Mouse (Mus musculus) myocyte (in vitro differentiated cells): ENCODE results near the gene Olfr642. TPM values are rescaled to one million over a fixed set of nuclear protein-coding genes. Genes with fewer than 3 reads are reported as not detected.

Experiments
- H3K27me3 ChIP-seq: one replicate; pipeline ENCODE4 v1.6.1; 2011; ENCODE audit not compliant: control insufficient read depth, insufficient read depth, insufficient read length
- H3K36me3 ChIP-seq: one replicate; pipeline ENCODE4 v1.6.1; 2011; ENCODE audit not compliant: control insufficient read depth, insufficient read depth
- H3K4me2 ChIP-seq: one replicate; pipeline ENCODE4 v1.6.1; 2011; ENCODE audit warnings: low read depth, control low read depth
- H3K4me3 ChIP-seq: one replicate; pipeline ENCODE4 v1.5.1; 2011; ENCODE audit warnings: mild to moderate bottlenecking, control low read depth, moderate library complexity
- H3K79me2 ChIP-seq: one replicate; pipeline ENCODE4 v1.6.1; 2011; ENCODE audit not compliant: control insufficient read depth, insufficient read depth
- H3ac ChIP-seq: one replicate; pipeline ENCODE4 v1.6.1; 2011; ENCODE audit not compliant: control insufficient read depth, insufficient read length
- CEBPB ChIP-seq: IDR thresholded peaks from 2 replicates; pipeline ENCODE4 v1.6.1; 2011; ENCODE audit warnings: mild to moderate bottlenecking, moderate library complexity; ENCODE audit not compliant: poor library complexity, insufficient read depth, severe bottlenecking
- E2F4 ChIP-seq: IDR thresholded peaks from one replicate; pipeline ENCODE4 v1.6.1; 2011; ENCODE audit warnings: mild to moderate bottlenecking, control low read depth, moderate library complexity; ENCODE audit not compliant: insufficient read depth
- MAX ChIP-seq: IDR thresholded peaks from one replicate; pipeline ENCODE4 v1.6.1; 2011; ENCODE audit warnings: low read depth, mild to moderate bottlenecking, control low read depth
- MYOD1 ChIP-seq, 3 experiments: IDR thresholded peaks; one replicate each; pipeline ENCODE4 v1.6.1; 2011; ENCODE audit warnings: control low read depth in 2 of 3, low read depth in 2 of 3, mild to moderate bottlenecking in 2 of 3, moderate library complexity in 1 of 3; ENCODE audit not compliant: insufficient read length in 2 of 3, control insufficient read depth in 1 of 3
- MYOG ChIP-seq, 3 experiments: IDR thresholded peaks; one replicate each; pipeline ENCODE4 v1.6.1; 2011; ENCODE audit warnings: control low read depth in 2 of 3, low read depth in 2 of 3, mild to moderate bottlenecking in 2 of 3; ENCODE audit not compliant: insufficient read length in 2 of 3, control insufficient read depth in 1 of 3, insufficient read depth in 1 of 3
- POLR2A ChIP-seq: IDR thresholded peaks from one replicate; pipeline ENCODE4 v1.6.1; 2011; ENCODE audit warnings: low read depth, mild to moderate bottlenecking, control low read depth, moderate library complexity; ENCODE audit not compliant: insufficient read length
- POLR2AphosphoS2 ChIP-seq: IDR thresholded peaks from one replicate; pipeline ENCODE4 v1.6.1; 2011; ENCODE audit warnings: low read depth, control low read depth; ENCODE audit not compliant: insufficient read length
- REST ChIP-seq: IDR thresholded peaks from one replicate; pipeline ENCODE4 v1.6.1; 2011; ENCODE audit warnings: mild to moderate bottlenecking, control low read depth, moderate library complexity; ENCODE audit not compliant: insufficient read depth, insufficient read length
- SRF ChIP-seq: IDR thresholded peaks from one replicate; pipeline ENCODE4 v1.6.1; 2011; ENCODE audit warnings: low read depth; ENCODE audit not compliant: control insufficient read depth, insufficient read length
- TCF12 ChIP-seq: IDR thresholded peaks from one replicate; pipeline ENCODE4 v1.6.1; 2011; ENCODE audit warnings: mild to moderate bottlenecking, control low read depth; ENCODE audit not compliant: poor library complexity, insufficient read depth, severe bottlenecking
- TCF3 ChIP-seq: IDR thresholded peaks from one replicate; pipeline ENCODE4 v1.6.1; 2011; ENCODE audit warnings: low read depth, control low read depth; ENCODE audit not compliant: insufficient read length
- USF1 ChIP-seq: IDR thresholded peaks from one replicate; pipeline ENCODE4 v1.6.1; 2011; ENCODE audit warnings: low read depth, mild to moderate bottlenecking, control low read depth, moderate library complexity
- polyA plus RNA-seq: library from polyadenylated mRNA; unstranded; fragments of >200 nt; fragmentation: generic; extraction: Trizol; gene quantifications from one replicate; pipeline ENCODE4 v1.2.1, GENCODE M21; 2012; ENCODE audit warnings: missing spikeins

The Olfr642 gene
- polyA plus RNA-seq, 1 experiment = not detected

GRCm38 (mm10) chr7:104018953-104019352 lies 33.5 kb downstream of the Olfr642 start:
- TF ChIP-seq TCF12 = no peak
- TF ChIP-seq SRF = no peak
- TF ChIP-seq TCF3 = no peak
- no peak for TF ChIP-seq USF1
- no peak for TF ChIP-seq MYOD1 (IDR thresholded peaks at IDR 0.05; ENCODE audit: control insufficient read depth in 1 of 3, insufficient read length in 2 of 3, low read depth in 2 of 3)
- TF ChIP-seq POLR2A = no peak
- TF ChIP-seq MAX = no peak
- TF ChIP-seq POLR2AphosphoS2 = no peak
- no peak for TF ChIP-seq E2F4
- no peak for TF ChIP-seq MYOG (IDR thresholded peaks at IDR 0.05; ENCODE audit: control insufficient read depth in 1 of 3, insufficient read depth in 1 of 3, insufficient read length in 2 of 3, low read depth in 2 of 3)
- TF ChIP-seq REST = no peak
- TF ChIP-seq CEBPB = no peak
- Histone ChIP-seq H3K36me3 (no peaks in the 10 kb centered on the region), H3K4me3 (no peak overlapping the region)

GRCm38 (mm10) chr7:104017203-104017602 lies 35.3 kb downstream of the Olfr642 start, which contains the start of gene Olfr639:
Gene Olfr639 (minus strand): TSS chr7:104017303.
- Histone ChIP-seq H3K4me2 (no peak within 1 kb of the TSS), H3ac (no peak within 1 kb of the TSS), H3K36me3 (no peaks in the 10 kb centered on the region), H3K27me3 (no peaks in the 10 kb centered on the region), H3K79me2 (no peaks in the 10 kb centered on the region), H3K4me3 (no peak within 1 kb of the TSS)
- no peak for TF ChIP-seq POLR2A
- no peak for TF ChIP-seq POLR2AphosphoS2
- TF ChIP-seq MAX = no peak
- no peak for TF ChIP-seq SRF
- no peak for TF ChIP-seq TCF3
- no peak for TF ChIP-seq E2F4
- TF ChIP-seq USF1 = no peak
- no peak for TF ChIP-seq REST
- no peak for TF ChIP-seq TCF12
- no peak for TF ChIP-seq MYOD1 (IDR thresholded peaks at IDR 0.05; ENCODE audit: control insufficient read depth in 1 of 3, insufficient read length in 2 of 3, low read depth in 2 of 3)
- no peak for TF ChIP-seq CEBPB
- no peak for TF ChIP-seq MYOG (IDR thresholded peaks at IDR 0.05; ENCODE audit: control insufficient read depth in 1 of 3, insufficient read depth in 1 of 3, insufficient read length in 2 of 3, low read depth in 2 of 3)

More at GRCm38 (mm10) chr7:104018953-104019352, 33.5 kb downstream of the Olfr642 start:
- Histone ChIP-seq H3K4me2 (no peak overlapping the region), H3ac (no peak overlapping the region), H3K27me3 (no peaks in the 10 kb centered on the region), H3K79me2 (no peaks in the 10 kb centered on the region)

GRCm38 (mm10) chr7:103999124-103999523 lies 53.3 kb downstream of the Olfr642 start:
- H3K27me3 ChIP-seq = no peaks in the 10 kb centered on the region
- no peaks in the 10 kb centered on the region for H3K36me3 ChIP-seq
- H3K79me2 ChIP-seq = no peaks in the 10 kb centered on the region
- H3K4me3 ChIP-seq = no peak overlapping the region
- H3ac ChIP-seq = no peak overlapping the region
- no peak overlapping the region for H3K4me2 ChIP-seq
- TF ChIP-seq TCF12 = no peak
- no peak for TF ChIP-seq E2F4
- TF ChIP-seq SRF = no peak
- no peak for TF ChIP-seq MAX
- no peak for TF ChIP-seq USF1
- no peak for TF ChIP-seq MYOD1 (IDR thresholded peaks at IDR 0.05; ENCODE audit: control insufficient read depth in 1 of 3, insufficient read length in 2 of 3, low read depth in 2 of 3)
- no peak for TF ChIP-seq POLR2A
- no peak for TF ChIP-seq CEBPB
- no peak for TF ChIP-seq TCF3
- no peak for TF ChIP-seq REST
- no peak for TF ChIP-seq POLR2AphosphoS2
- no peak for TF ChIP-seq MYOG (IDR thresholded peaks at IDR 0.05; ENCODE audit: control insufficient read depth in 1 of 3, insufficient read depth in 1 of 3, insufficient read length in 2 of 3, low read depth in 2 of 3)

GRCm38 (mm10) chr7:103998446-103998845 lies 54.0 kb downstream of the Olfr642 start, which contains the start of gene Olfr638:
Gene Olfr638 (plus strand): TSS chr7:103998746.
- Histone ChIP-seq H3K4me3 (no peak within 1 kb of the TSS), H3K4me2 (no peak within 1 kb of the TSS), H3K27me3 (no peaks in the 10 kb centered on the region), H3K36me3 (no peaks in the 10 kb centered on the region), H3K79me2 (no peaks in the 10 kb centered on the region), H3ac (no peak within 1 kb of the TSS)
- TF ChIP-seq CEBPB (no peak), E2F4 (no peak)

Other genes starting within 250 kb of the Olfr642 start
- gene Hbb-bt, start 238.7 kb downstream of the Olfr642 start, polyA plus RNA-seq = not detected
- not detected for gene Hbb-bs, start 224.6 kb downstream of the Olfr642 start, polyA plus RNA-seq
- not detected for gene Hbb-bh2, start 212.1 kb downstream of the Olfr642 start, polyA plus RNA-seq
- not detected for gene Hbb-bh1, start 209.5 kb downstream of the Olfr642 start, polyA plus RNA-seq
- not detected for gene Hbb-y, start 199.4 kb downstream of the Olfr642 start, polyA plus RNA-seq
- gene Olfr66, start 166.4 kb downstream of the Olfr642 start, polyA plus RNA-seq = not detected
- not detected for gene Olfr64, start 158.2 kb downstream of the Olfr642 start, polyA plus RNA-seq
- gene Olfr65, start 149.2 kb downstream of the Olfr642 start, polyA plus RNA-seq = not detected
- gene Olfr631, start 123.8 kb downstream of the Olfr642 start, polyA plus RNA-seq = not detected
- not detected for gene Olfr632, start 118.3 kb downstream of the Olfr642 start, polyA plus RNA-seq
- not detected for gene Olfr633, start 108.2 kb downstream of the Olfr642 start, polyA plus RNA-seq
- gene Olfr635, start 81.5 kb downstream of the Olfr642 start, polyA plus RNA-seq = not detected
- gene Olfr638, start 53.9 kb downstream of the Olfr642 start, polyA plus RNA-seq = not detected
- not detected for gene Olfr639, start 35.4 kb downstream of the Olfr642 start, polyA plus RNA-seq
- gene Olfr640, start 27.1 kb downstream of the Olfr642 start, polyA plus RNA-seq = not detected
- gene Olfr641, start 17.2 kb downstream of the Olfr642 start, polyA plus RNA-seq = not detected
- not detected for gene 4930516K23Rik, start 8.8 kb upstream of the Olfr642 start, polyA plus RNA-seq
- gene Olfr644, start 19.2 kb upstream of the Olfr642 start, polyA plus RNA-seq = not detected
- gene Olfr645, start 32.8 kb upstream of the Olfr642 start, polyA plus RNA-seq = not detected
- gene Olfr646, start 52.2 kb upstream of the Olfr642 start, polyA plus RNA-seq = not detected
- gene Ubqln5, start 77.2 kb upstream of the Olfr642 start, polyA plus RNA-seq = not detected
- not detected for gene Olfr643, start 84.7 kb upstream of the Olfr642 start, polyA plus RNA-seq
- gene Ubqln3, start 90.6 kb upstream of the Olfr642 start, polyA plus RNA-seq = not detected
- gene Ubqlnl, start 97.9 kb upstream of the Olfr642 start, polyA plus RNA-seq = not detected
- gene Olfm5, start 112.2 kb upstream of the Olfr642 start, polyA plus RNA-seq = not detected
- gene Olfr648, start 130.7 kb upstream of the Olfr642 start, polyA plus RNA-seq = not detected
- gene Olfr649, start 143.3 kb upstream of the Olfr642 start, polyA plus RNA-seq = not detected
- not detected for gene Trim6, start 166.1 kb upstream of the Olfr642 start, polyA plus RNA-seq
- 0.02 TPM for gene Trim34a, start 191.8 kb upstream of the Olfr642 start, polyA plus RNA-seq
- not detected for gene Trim5, start 235.4 kb upstream of the Olfr642 start, polyA plus RNA-seq